Mouse (Mus musculus) layer of hippocampus, adult 2 months (tissue): ENCODE measurements around the gene Tsc1. TPM values are rescaled to one million over a fixed set of nuclear protein-coding genes. Genes with fewer than 3 reads are reported as not detected.

Experiments used
- DNase-seq, 2 experiments: peaks; one replicate each; pipeline ENCODE4 v3.0.0; 2022; ENCODE audit warnings: low spot score in 2 of 2
- H3K27ac ChIP-seq: fragments of 200-600 bp; 2 replicates; pipeline ENCODE4 v1.8.1; 2022
- H3K4me3 ChIP-seq: fragments of 200-600 bp; 2 replicates; pipeline ENCODE4 v1.8.1; 2022; ENCODE audit warnings: mild to moderate bottlenecking
- CTCF ChIP-seq: fragments of 200-600 bp; conservative IDR thresholded peaks from 2 replicates; pipeline ENCODE4 v1.8.1; 2022; ENCODE audit warnings: antibody characterized with exemption, mild to moderate bottlenecking, moderate library complexity
- microRNA-seq, 2 experiments: library from miRNA; unstranded; fragments of <30 nt; microRNA quantifications; one replicate each; pipeline ENCODE4 v1.2.0; 2021
- total RNA-seq, 2 experiments: library from RNA; stranded (reverse); gene quantifications; 2 replicates each; pipeline ENCODE4 v1.2.3; 2021

The Tsc1 gene
- total RNA-seq, 2 experiments from 2014 or later = 47.1 to 49.1 TPM

DNA sequence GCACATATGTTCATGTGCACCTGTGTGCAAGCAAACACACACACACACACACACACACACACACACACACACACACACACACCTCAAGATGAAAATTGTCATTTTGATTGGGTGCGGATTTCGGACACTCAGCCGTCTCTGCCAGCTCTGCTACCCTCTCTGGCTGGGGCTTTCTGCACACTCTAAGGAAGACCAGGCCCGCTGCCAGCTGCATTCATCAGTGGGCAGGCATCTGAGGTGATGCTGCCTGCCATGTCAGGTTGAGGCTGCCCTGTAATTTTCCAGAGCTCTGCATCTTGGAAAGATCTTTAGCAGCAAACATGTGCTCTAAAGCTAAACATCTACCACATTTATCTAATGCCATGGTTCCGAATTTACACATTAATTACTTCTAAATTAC is 96.1 kb downstream of the Tsc1 start:
- TF ChIP-seq CTCF = no peak
- Histone ChIP-seq H3K4me3 (no peak overlapping the region), H3K27ac (no peak overlapping the region)
- no peak for DNase-seq

- DNase-seq = no peak
- Histone ChIP-seq H3K27ac (no peak overlapping the region), H3K4me3 (no peak overlapping the region)
- no peak for TF ChIP-seq CTCF
Measured at GRCm38 (mm10) chr2:28740159-28740558, 99.1 kb downstream of the Tsc1 start.

Small RNA genes lying within 50 kb of the gene (microRNA-seq; reads per million reads assigned to microRNA genes)
- gene Gm22824 = 0 reads per million in 2 experiments
- 2.2 to 3.1 reads per million in 2 experiments for gene Mir3088

Other genes starting within 250 kb of the Tsc1 start
- gene Ppp1r26, start 194.4 kb upstream of the Tsc1 start, total RNA-seq = 10 to 100 TPM; 14.5 to 17.3 TPM
- gene 1700007K13Rik, start 174.9 kb upstream of the Tsc1 start, total RNA-seq = 1 to 10 TPM; 1.9 to 2.4 TPM
- gene Mrps2, start 173.2 kb upstream of the Tsc1 start, total RNA-seq = 10 to 100 TPM; 35.8 to 39.4 TPM
- gene Gbgt1, start 144.3 kb upstream of the Tsc1 start, total RNA-seq = 1 to 10 TPM; 1.8 to 2.2 TPM
- gene Gm10134, start 135.1 kb upstream of the Tsc1 start, total RNA-seq = 1 to 10 TPM in 1 of 2 experiments, not detected in 1; 1.2 TPM
- gene Ralgds, start 128.1 kb upstream of the Tsc1 start, total RNA-seq = 100 to 1,000 TPM; 115 to 139 TPM
- not detected for gene Cel, start 77.8 kb upstream of the Tsc1 start, total RNA-seq
- gene Gtf3c5, start 57.5 kb upstream of the Tsc1 start, total RNA-seq = 10 to 100 TPM; 18.2 to 20.7 TPM
- gene Gfi1b, start 19.2 kb upstream of the Tsc1 start, total RNA-seq = not detected
- gene Spaca9, start 58.5 kb downstream of the Tsc1 start, total RNA-seq = not detected
- gene Ak8, start 58.9 kb downstream of the Tsc1 start, total RNA-seq = 1 to 10 TPM in 1 of 2 experiments, under 1 TPM in 1; 0.74 to 1.2 TPM
- gene Gtf3c4, start 199.1 kb downstream of the Tsc1 start, total RNA-seq = 10 to 100 TPM; 31.1 to 34.0 TPM
- 1 to 10 TPM; 8.7 to 9.4 TPM for gene Ddx31, start 199.2 kb downstream of the Tsc1 start, total RNA-seq